Mouse (Mus musculus) lung, postnatal 10 days (tissue): ENCODE results near the gene Shisa9.

Source experiments
- DNase-seq: peaks from one replicate; pipeline ENCODE4 v3.0.0; 2021

Gene Shisa9

GRCm38 (mm10) chr16:12202151-12202550 is 218.2 kb downstream of the Shisa9 start:
- no peak for DNase-seq

DNA sequence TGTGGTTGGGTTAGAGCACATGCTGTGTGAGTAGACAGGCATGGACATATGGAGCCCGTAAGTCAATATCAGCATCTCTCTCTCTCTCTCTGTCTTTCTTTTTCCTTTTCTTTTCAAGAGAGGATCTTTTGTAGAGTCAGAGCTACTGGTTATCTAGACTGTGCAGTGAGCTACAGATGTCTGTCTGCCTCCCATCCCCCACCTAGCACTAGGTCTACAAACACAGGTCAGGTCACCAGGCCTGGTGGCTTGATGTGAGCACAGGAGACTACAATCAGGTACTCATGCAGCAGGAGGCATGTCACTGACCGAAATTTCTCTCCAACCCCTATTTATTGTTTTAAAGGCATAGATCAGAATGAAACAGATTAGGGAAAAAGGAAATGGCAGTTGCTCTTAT is 219.1 kb downstream of the Shisa9 start:
- no peak for DNase-seq

GRCm38 (mm10) chr16:12204423-12204822 is 220.5 kb downstream of the Shisa9 start:
- no peak for DNase-seq

- no peak for DNase-seq
Measured at GRCm38 (mm10) chr16:12206421-12206950, 222.6 kb downstream of the Shisa9 start.

GRCm38 (mm10) chr16:12206951-12207350 is 223.0 kb downstream of the Shisa9 start:
- no peak for DNase-seq

GRCm38 (mm10) chr16:12209355-12209754 is 225.4 kb downstream of the Shisa9 start:
- no peak for DNase-seq

DNA sequence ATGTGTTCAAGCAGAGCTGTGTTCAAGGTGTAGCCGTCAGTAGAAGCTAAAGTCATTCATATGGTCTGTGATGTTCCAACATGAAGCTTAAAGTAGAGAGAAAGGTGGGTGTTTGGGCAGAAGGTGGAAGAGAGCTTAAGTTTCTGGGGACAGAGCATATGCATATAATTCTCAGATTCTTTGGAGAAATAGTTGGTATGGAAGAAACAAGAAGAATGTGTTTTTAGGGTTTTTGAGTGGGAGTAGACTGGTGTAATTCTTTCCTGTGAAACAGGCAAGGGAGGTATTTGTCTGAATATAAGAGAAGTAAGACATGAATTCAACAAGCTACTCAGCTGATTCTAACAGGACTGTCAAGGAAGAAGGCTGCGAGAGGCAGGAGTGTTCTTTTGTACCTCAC is 225.9 kb downstream of the Shisa9 start:
- DNase-seq: no peak

DNA sequence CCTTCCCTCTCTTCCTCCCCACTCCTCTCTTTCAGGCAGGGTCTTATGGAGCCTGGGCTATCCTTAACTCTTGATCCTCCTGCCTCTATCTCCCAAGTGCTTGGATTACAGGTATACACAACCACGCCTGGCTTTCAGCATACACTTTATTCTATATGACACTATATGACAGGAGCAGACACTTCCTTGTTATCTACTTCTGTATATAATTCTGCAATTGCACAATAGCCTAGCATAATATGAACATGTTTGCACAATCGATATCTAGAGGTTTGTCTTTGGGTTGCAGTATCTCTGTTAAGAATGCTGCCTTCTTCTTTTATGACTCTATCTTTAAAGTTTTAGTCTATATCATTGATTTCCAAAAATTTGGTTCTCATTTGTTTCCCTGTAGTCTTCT is 230.1 kb downstream of the Shisa9 start:
- DNase-seq: no peak

GRCm38 (mm10) chr16:12217289-12218150 is 233.6 kb downstream of the Shisa9 start:
- no peak for DNase-seq

DNA sequence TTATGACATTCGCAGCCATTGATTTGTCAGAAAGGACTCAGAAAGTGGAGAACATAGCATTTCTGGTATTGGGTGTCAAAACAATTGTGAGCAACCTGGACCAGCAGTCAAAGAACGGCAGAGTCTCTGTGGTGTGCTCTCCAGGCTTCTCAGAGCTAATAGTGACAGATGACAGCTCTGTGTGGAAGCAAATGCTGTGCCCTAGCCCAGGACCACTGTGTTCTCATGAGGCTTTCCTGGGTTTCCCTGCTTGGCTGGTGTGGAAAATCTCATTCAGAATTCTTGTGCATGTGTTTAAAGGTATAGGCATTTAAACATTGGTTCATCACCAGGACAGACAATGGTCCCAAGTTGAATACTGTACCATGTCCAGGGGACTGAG is 234.2 kb downstream of the Shisa9 start:
- DNase-seq: no peak

GRCm38 (mm10) chr16:12219821-12220220 is 235.9 kb downstream of the Shisa9 start:
- DNase-seq: no peak

- no peak for DNase-seq
Measured at GRCm38 (mm10) chr16:12223537-12223936, 239.6 kb downstream of the Shisa9 start.

GRCm38 (mm10) chr16:12226937-12227336 is 243.0 kb downstream of the Shisa9 start:
- DNase-seq: no peak

GRCm38 (mm10) chr16:12233288-12233687 is 249.4 kb downstream of the Shisa9 start:
- DNase-seq: peak; percentile 62

- peak; percentile 28 for DNase-seq
Measured at GRCm38 (mm10) chr16:12234289-12234688, 250.4 kb downstream of the Shisa9 start.

DNA sequence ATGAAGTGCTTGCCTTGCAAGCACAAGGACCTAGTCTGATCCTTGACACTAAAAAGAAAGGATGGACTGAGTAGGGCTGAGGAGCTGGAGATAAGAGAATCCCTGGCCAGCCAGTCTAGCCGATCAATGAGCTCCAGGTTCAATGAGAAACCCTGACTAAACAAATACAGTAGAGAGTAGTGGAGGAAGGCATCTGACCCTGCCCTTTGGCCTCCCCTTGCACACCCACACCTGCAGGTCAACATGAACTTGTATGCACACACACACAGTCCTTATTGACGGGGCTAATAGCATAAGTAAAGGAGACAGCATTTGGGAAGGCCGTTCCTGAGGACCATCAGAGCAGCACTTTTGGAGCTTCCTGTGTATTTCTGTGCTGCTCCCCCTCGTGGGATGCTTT is 254.7 kb downstream of the Shisa9 start:
- no peak for DNase-seq

DNA sequence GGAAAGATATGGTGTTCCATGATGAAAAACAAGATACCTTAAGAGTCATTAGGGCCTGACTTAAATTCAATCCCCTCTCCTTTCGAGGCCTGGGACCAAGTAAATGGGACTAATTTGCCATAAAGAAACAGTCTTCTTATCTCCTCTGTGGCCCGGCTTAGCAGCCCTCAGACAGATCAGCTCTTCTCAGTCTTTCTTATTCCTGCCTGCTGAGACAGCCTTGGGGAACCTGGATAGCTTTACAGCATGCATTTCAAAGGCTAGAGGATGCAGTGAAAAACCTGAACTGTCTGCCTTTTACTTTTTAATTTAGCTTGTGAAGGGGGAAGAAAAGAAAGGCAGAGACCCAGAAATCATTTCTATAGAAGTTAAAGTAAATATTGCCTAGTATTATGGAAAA is 275.4 kb downstream of the Shisa9 start:
- DNase-seq: no peak

DNA sequence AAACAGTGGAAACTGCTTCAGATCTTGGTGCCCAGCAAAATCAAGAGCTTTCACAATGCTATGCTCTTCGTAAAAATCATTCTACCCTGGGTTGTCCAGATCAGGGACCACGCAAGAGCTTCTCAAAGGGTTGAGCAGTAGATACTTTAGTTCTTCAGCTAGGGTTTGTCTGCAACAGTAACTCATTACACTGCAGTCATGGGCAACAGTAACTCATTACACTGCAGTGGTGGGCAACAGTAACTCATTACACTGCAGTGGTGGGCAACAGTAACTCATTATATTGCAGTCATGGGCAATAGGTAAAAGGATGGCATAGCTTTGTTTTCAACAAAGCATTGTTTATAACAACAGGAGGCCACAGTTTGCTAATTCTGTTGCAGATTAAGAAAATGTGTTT is 281.9 kb downstream of the Shisa9 start:
- no peak for DNase-seq

- peak; percentile 6 for DNase-seq
Measured at GRCm38 (mm10) chr16:12300523-12300922, 316.6 kb downstream of the Shisa9 start.

- no peak for DNase-seq
Measured at GRCm38 (mm10) chr16:12303420-12303819, 319.5 kb downstream of the Shisa9 start.

DNA sequence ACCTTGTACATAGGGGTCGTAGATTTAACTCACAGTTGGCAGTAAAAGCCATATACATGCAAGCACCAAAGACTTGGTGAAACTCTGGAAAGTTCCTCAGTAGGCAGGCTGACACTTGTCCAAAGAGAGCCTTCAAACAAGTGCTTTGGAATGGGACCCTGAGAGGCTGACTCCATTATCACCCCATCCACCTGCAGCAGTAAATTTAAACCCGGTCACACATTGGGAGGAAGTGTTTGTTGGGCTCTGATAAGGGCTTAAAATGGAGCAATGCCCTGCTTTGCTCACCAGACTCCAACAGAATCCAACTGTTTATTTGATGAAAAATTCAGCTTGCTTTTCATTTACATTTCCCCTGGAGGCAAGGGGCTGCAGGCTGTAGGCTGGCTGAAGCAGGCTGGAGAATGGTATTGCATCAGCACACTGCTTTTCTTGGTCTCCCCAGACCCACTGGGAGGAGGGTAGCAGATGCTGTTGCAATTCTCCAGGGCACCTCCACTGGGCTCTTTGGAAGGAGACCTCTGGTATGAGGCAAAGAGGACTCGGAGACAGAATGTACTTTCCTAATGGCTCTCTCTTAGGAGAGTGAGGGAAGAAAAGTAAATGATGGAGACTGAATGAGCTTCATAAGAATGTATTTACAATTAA is 323.5 kb downstream of the Shisa9 start:
- DNase-seq: no peak

- no peak for DNase-seq
Measured at GRCm38 (mm10) chr16:12309826-12310225, 325.9 kb downstream of the Shisa9 start.

- no peak for DNase-seq
Measured at GRCm38 (mm10) chr16:12315627-12316026, 331.7 kb downstream of the Shisa9 start.
